ENCODE assay signal across 8 mouse cellular contexts in the genomic region with DNA sequence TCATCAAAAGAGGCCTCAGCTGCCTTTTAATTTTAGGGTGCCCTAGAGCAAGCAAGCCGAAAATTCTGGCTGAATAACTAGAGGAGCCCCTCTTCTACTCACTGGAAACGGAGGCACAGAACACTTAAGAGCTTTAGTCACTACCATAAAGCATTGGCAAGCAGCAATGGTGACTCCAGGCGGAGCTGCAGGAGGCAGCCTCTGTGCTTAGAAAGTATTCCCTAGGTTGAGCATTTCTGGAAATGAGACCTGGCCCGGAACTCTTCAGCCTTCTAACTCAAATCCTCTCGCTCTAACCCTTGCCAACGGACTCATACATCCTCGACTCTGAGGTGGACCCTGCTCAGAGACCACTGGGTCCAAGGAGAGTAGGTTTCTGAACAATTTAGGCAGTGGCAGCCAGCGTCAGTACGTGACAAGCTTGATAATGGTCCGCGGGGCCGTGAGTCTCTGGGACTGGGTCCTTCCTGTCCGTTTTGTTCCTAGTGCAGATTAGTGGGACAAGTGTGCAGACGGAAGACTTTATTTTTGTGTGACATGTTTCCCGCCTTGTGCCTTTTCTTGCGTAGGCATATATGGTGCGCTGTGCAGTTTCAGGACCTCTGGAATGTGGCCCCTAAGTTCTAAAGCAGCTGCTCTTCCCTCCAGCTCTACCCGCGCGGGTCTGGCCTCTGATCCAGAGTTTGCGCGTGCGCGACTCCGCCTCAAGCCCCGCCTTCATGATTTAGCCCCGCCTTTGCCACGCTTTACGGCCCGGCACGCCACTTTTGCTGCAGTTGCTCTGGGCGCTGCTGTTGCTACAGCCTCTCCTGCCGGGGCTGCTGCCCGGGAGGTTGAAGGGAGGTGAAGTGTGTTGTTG. TPM values are rescaled to one million over a fixed set of nuclear protein-coding genes. Genes with fewer than 3 reads are reported as not detected.
DNase-seq lines count a peak whose midpoint lies in the region; ATAC-seq and TF ChIP-seq lines count a peak whose summit lies in the region.

A gene (plus strand): TSS at position 733 of the 859 bp plus-strand sequence.

- H3K9ac ChIP-seq in hindbrain, embryonic 14.5 days, result peak within 1 kb of the TSS; percentile 88

- in situ Hi-C loops in Patski (cut with MboI; ENCODE audit: low pct_unique_long_range_greater_than_20kb), result no loop called here

- peaks cover 9% of the 10 kb centered on the region for H3K4me1 ChIP-seq in hindbrain, embryonic 14.5 days (replicated peaks; ENCODE audit: control insufficient read depth, insufficient read depth, low read length)

- H3K27me3 ChIP-seq in Patski, result no peaks in the 10 kb centered on the region
- H3K27me3 ChIP-seq in hindbrain, embryonic 14.5 days (ENCODE audit: control insufficient read depth, insufficient read depth, low read length), result no peaks in the 10 kb centered on the region

- POLR2A ChIA-PET in Patski (lab: Charles Lee), result interaction anchor here (1.2 to 1.3 kb wide), 2 partner anchors 15 to 95 kb away, joined by 3 read pairs; no protein-coding TSS in a partner anchor

- TF ChIP-seq CTCF in Patski (IDR thresholded peaks at IDR 0.05), result no peak

- peak within 1 kb of the TSS; percentile 83 for H3K4me3 ChIP-seq in hindbrain, embryonic 14.5 days (replicated peaks; ENCODE audit: low read length)

- peak within 1 kb of the TSS; percentile 73 for H3K27ac ChIP-seq in hindbrain, embryonic 14.5 days

- WGBS in hindbrain, embryonic 14.5 days, result 3% methylated on average over 34 of the region's 34 CpGs

- CTCF ChIA-PET in Patski (lab: Charles Lee), result interaction anchor here (1.1 to 1.2 kb wide), 3 partner anchors 14 to 72 kb away, joined by 3 to 5 read pairs (median 3); a partner anchor contains a TSS

- no peaks in the 10 kb centered on the region for H3K9me3 ChIP-seq in hindbrain, embryonic 14.5 days (ENCODE audit: control insufficient read depth, low read length)

- peak; percentile 91 for ATAC-seq in Patski
- peak; percentile 96 for ATAC-seq in hindbrain, embryonic 14.5 days (ENCODE audit: low FRiP score)

- H3K36me3 ChIP-seq in hindbrain, embryonic 14.5 days (replicated peaks; ENCODE audit: control insufficient read depth, insufficient read depth), result no peaks in the 10 kb centered on the region

- DNase-seq in Patski (ENCODE audit: low read depth, low spot score), result peak; percentile 71
- peak; percentile 95 to 97 for DNase-seq in cerebellum, postnatal 14 days
- peak; percentile 90 to 91 for DNase-seq in frontal cortex, postnatal 25 days (ENCODE audit: low spot score in 2 of 2)
- peak; percentile 97 for DNase-seq in hindbrain, embryonic 14.5 days (ENCODE audit: low spot score)
- peak; percentile 94 to 95 for DNase-seq in layer of hippocampus, postnatal 36 days
- DNase-seq in lung, postnatal 36 days, result peak; percentile 96
- DNase-seq in retina, postnatal 1 day, result peak; percentile 97
- DNase-seq in urinary bladder, adult 18-20 months (ENCODE audit: low spot score in 2 of 2), result peak; percentile 92 to 99

- H3K4me2 ChIP-seq in hindbrain, embryonic 14.5 days (replicated peaks), result peak within 1 kb of the TSS; percentile 74

RNA-seq across cellular contexts. Expression of the gene that starts here (rescaled TPM):
- polyA plus RNA-seq in Patski (2021), result 23.1 TPM
- polyA plus RNA-seq in hindbrain, embryonic 14.5 days (2014; fragmentation: Nextera tagmentation; extraction: Ambion mirVana), result 33.1 and 38.1 TPM in 2 replicates
- total RNA-seq in layer of hippocampus, postnatal 36 days (2021), result 10 to 100 TPM; 36.5 to 39.2 TPM

Comparison
In these comparisons a context has a peak if more than half of its experiments do, and no peak if none do; other contexts are left out.
1. Peak in every context shown above with its lines: DNase-seq, ATAC-seq, H3K4me3 ChIP-seq and H3K27ac ChIP-seq.